16 mouse cellular contexts compared by ENCODE assay signal in genomic region chr1:89107466-89107865, GRCm38 (mm10). TPM values are rescaled to one million over a fixed set of nuclear protein-coding genes. Genes with fewer than 3 reads are reported as not detected.
A peak's percentile ranks its signal among the peaks of the same experiment; 100 is the strongest.
DNase-seq lines count a peak whose midpoint lies in the region; ATAC-seq and TF ChIP-seq lines count a peak whose summit lies in the region.
"Had no signal": no experiment of that assay in that cellular context is flagged by ENCODE, and none has a peak within 500 bp of the region (broad histone marks: within the 10 kb centered on the region; RNA-seq: fewer than 3 reads in every experiment).

No protein-coding gene starts in this region.

- 0 out of 2 replicates have a peak overlapping the region, but pooled peaks have one; percentile 2 for H3K9ac ChIP-seq in heart, embryonic 15.5 days
- no peak overlapping the region for H3K9ac ChIP-seq in lung, embryonic 15.5 days
- H3K9ac ChIP-seq: liver, postnatal 0 days; midbrain, embryonic 12.5 days had no signal

- no peak for ATAC-seq in heart, embryonic 15.5 days (replicated peaks; ENCODE audit: insufficient number of reproducible peaks, insufficient read depth, low FRiP score, low read depth)
- no peak for ATAC-seq in lung, embryonic 15.5 days (ENCODE audit: borderline replicate concordance, extremely low read depth, low FRiP score, low TSS enrichment)
- ATAC-seq: liver, postnatal 0 days had no signal

- TF ChIP-seq POLR2A in small intestine, adult 2 months (IDR thresholded peaks at IDR 0.05; ENCODE audit: low read depth, low read length): no peak

- H3K36me3 ChIP-seq in heart, embryonic 15.5 days: no peaks in the 10 kb centered on the region
- H3K36me3 ChIP-seq in lung, embryonic 15.5 days: no peaks in the 10 kb centered on the region
- no peaks in the 10 kb centered on the region for H3K36me3 ChIP-seq in small intestine, adult 2 months (ENCODE audit: control insufficient read depth, insufficient read depth, low read length)
- H3K36me3 ChIP-seq: neural tube, embryonic 13.5 days had no signal

- intact Hi-C loops in heart, postnatal 14 days (cut with DNase I): no loop called here

- no peak for TF ChIP-seq CTCF in small intestine, adult 2 months (IDR thresholded peaks at IDR 0.05; ENCODE audit: extremely low read depth, insufficient read length, insufficient replicate concordance, low read depth, low read length)

- H3K4me1 ChIP-seq in heart, embryonic 15.5 days (replicated peaks): peaks cover 91% of the 10 kb centered on the region
- peaks cover 93% of the 10 kb centered on the region for H3K4me1 ChIP-seq in lung, embryonic 15.5 days
- H3K4me1 ChIP-seq in small intestine, adult 2 months (ENCODE audit: control insufficient read depth, insufficient read depth, insufficient read length, low read length): peaks cover 45% of the 10 kb centered on the region

- no peak overlapping the region for H3K4me2 ChIP-seq in heart, embryonic 15.5 days
- H3K4me2 ChIP-seq in lung, embryonic 15.5 days: no peak overlapping the region
- H3K4me2 ChIP-seq: midbrain, embryonic 12.5 days; neural tube, embryonic 13.5 days had no signal

- DNase-seq in heart, postnatal 14 days: no peak
- no peak for DNase-seq in lung, postnatal 36 days
- DNase-seq in gonadal fat pad, adult 2 months (ENCODE audit: low read depth): peak; percentile 68
- DNase-seq in embryo, embryonic 9.5 days (ENCODE audit: extremely low spot score): no peak
- DNase-seq in cerebellum, postnatal 10 days: no peak
- DNase-seq: adrenal gland, adult 2 months; cerebellum, postnatal 14 days; liver, postnatal 0 days had no signal

- peak overlapping the region; percentile 90 for H3K27ac ChIP-seq in heart, embryonic 15.5 days
- H3K27ac ChIP-seq in lung, embryonic 15.5 days: peak overlapping the region; percentile 79
- H3K27ac ChIP-seq in small intestine, adult 2 months (ENCODE audit: insufficient read depth, low read depth, low read length): peak overlapping the region; percentile 48
- H3K27ac ChIP-seq: layer of hippocampus, adult 2 months; midbrain, embryonic 12.5 days; neural tube, embryonic 13.5 days had no signal

- no peak overlapping the region for H3K4me3 ChIP-seq in heart, embryonic 15.5 days
- no peak overlapping the region for H3K4me3 ChIP-seq in lung, embryonic 15.5 days
- no peak overlapping the region for H3K4me3 ChIP-seq in small intestine, adult 2 months (ENCODE audit: low read depth, low read length)
- H3K4me3 ChIP-seq: erythroblast, embryonic 14.5 days; layer of hippocampus, adult 2 months; midbrain, embryonic 12.5 days; neural tube, embryonic 13.5 days had no signal

- H3K9me3 ChIP-seq in heart, embryonic 15.5 days (replicated peaks): no peaks in the 10 kb centered on the region
- H3K9me3 ChIP-seq in lung, embryonic 15.5 days: no peaks in the 10 kb centered on the region
- H3K9me3 ChIP-seq: midbrain, embryonic 12.5 days; neural tube, embryonic 13.5 days had no signal

- no peaks in the 10 kb centered on the region for H3K27me3 ChIP-seq in heart, embryonic 15.5 days
- no peaks in the 10 kb centered on the region for H3K27me3 ChIP-seq in lung, embryonic 15.5 days
- no peaks in the 10 kb centered on the region for H3K27me3 ChIP-seq in small intestine, adult 2 months (ENCODE audit: control insufficient read depth, insufficient read depth, low read length)
- H3K27me3 ChIP-seq: midbrain, embryonic 12.5 days; neural tube, embryonic 13.5 days; Patski had no signal

- WGBS in heart, embryonic 15.5 days: 65% methylated on average over 6 of the region's 6 CpGs
- 40% methylated on average over 6 of the region's 6 CpGs for WGBS in lung, embryonic 15.5 days
- 42% methylated on average over 6 of the region's 6 CpGs for WGBS in small intestine, adult 2 months

RNA-seq across cellular contexts. Expression of gene Sh3bp4, which starts 37.3 kb away (rescaled TPM):
- polyA plus RNA-seq in heart, embryonic 15.5 days (2015; fragmentation: Nextera tagmentation; extraction: Ambion mirVana): 21.2 and 21.7 TPM in 2 replicates
- 10 to 100 TPM; 15.5 to 17.1 TPM for total RNA-seq in heart, postnatal 14 days (2021)
- polyA plus RNA-seq in lung, embryonic 15.5 days (2015; fragmentation: Nextera tagmentation; extraction: Ambion mirVana): 25.2 and 27.1 TPM in 2 replicates
- 19.8 and 28.7 TPM in 2 replicates for polyA plus RNA-seq in gonadal fat pad, adult 2 months (2012; rRNA removed)
- 4.2 and 5.5 TPM in 2 replicates for polyA plus RNA-seq in small intestine, adult 2 months (2012; rRNA removed)
- polyA plus RNA-seq: erythroblast, embryonic 14.5 days had no signal
